Mouse (Mus musculus): Measurements from ENCODE around the gene A430005L14Rik.

DNA sequence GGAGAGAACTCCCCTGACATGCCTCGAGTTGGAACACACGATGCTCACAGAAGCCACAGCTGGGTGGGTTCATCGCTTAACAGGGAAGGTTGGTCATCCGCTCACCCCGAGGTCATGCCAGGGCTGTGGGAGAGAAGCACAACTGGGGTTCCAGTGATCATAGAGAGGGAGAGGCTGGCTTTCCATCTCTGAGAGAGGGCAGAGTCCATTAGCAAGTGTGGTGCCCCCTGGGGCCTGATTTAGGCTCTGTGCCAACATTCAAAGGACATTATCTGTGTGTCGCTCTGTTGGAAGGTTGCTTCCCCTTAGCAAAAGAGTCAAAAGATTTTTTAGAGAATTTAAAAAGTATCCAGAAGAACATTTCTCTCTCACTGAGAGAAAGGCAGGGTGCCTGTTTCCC is 12.8 kb upstream of the A430005L14Rik start:
- no peak for TF ChIP-seq POLR2A (IDR thresholded peaks at IDR 0.05; ENCODE audit: control insufficient read depth, low read depth, low read length)
- no peak for TF ChIP-seq CTCF (IDR thresholded peaks at IDR 0.05; ENCODE audit: control insufficient read depth, insufficient read depth, insufficient replicate concordance, low read depth, low read length)

All from testis, adult 2 months (tissue).